Mouse (Mus musculus) E14TG2a.4 (cell line): ENCODE results near the gene Zfp457.

Experiments used
- CTCF ChIP-seq: conservative IDR thresholded peaks from 2 replicates; pipeline ENCODE4 v1.5.1; 2014; ENCODE audit warnings: low read length
- NANOG ChIP-seq: IDR thresholded peaks from 2 replicates; pipeline ENCODE4 v1.6.1; 2014; ENCODE audit warnings: borderline replicate concordance, low read length, mixed read lengths
- POU5F1 ChIP-seq: IDR thresholded peaks from 2 replicates; pipeline ENCODE4 v1.6.1; 2014; ENCODE audit warnings: low read length, borderline replicate concordance

DNA sequence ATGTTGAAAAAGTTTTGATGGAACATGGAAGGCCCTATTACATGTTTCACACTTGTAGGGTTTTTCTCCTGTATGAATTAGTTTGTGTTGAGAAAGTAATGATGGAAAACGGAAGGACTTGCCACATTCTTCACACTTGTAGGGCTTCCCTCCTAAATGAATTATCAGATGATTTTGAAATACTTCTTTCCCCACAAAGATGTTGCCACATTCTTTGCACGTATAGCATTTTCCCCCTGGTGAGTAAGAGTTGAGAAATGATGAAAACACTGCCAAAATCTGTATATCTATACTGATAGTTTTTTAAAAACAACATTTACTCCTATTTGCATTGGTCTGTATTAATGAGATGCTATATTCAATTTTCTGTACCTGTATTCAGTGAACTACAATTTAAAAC, 37.1 kb upstream of the Zfp457 start:
- TF ChIP-seq CTCF, result no peak
- TF ChIP-seq POU5F1, result no peak
- no peak for TF ChIP-seq NANOG
